Mouse (Mus musculus) heart, adult 11 months (tissue): ENCODE measurements around the gene Aadacl4.
"Not testable (repeated sequence)": the region's sequence is repeated elsewhere in the genome, so short reads cannot be mapped to it uniquely, and the experiment has no call there.

Source experiments
- DNase-seq: peaks from one replicate; pipeline ENCODE4 v3.0.0; 2022

Aadacl4 gene

DNA sequence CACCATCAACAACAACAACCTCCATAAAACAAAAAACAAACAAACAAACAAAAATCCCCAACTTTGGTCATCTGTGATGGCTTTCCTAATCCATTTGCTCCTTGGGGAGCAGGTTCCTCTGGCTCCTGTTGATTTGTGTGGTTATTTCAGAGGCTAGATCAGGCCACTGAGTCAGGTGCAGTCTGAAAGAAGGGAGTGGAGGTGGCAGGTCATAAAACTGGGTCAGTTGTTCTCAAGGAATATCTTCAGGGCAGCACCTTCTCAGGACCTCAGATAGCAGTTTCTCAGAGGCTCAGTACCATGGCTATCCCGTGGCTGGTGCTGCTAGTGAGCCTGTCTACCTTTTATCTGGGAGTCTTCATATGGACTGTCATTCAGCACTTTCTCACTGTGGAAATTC lies at the start of gene Aadacl4:
Aadacl4 (plus strand) TSS at position 301 of the 400 bp plus-strand sequence.
- DNase-seq = no peak

DNA sequence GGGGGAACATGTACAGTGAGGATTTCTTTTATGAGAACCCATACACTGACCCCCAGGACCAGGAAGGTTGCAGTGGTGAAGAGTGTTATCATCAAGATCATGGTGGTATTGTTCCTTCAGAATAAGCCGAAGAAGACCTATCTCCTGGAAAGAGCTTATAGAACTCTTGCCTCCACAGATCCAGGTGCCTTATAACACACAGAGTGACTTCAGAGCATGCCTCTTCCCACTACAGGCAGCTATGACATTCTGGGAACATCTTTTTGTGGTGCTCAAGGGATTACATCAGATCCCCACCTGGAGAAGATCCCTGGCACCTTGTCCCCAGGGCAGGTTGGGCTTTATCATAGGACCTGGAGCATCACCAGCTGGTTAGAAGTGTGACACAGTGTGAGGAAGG lies 48.5 kb upstream of the Aadacl4 start, which contains the start of gene Gm13124:
Gm13124 (minus strand) TSS at position 101 of the 400 bp plus-strand sequence.
- no peak for DNase-seq

DNA sequence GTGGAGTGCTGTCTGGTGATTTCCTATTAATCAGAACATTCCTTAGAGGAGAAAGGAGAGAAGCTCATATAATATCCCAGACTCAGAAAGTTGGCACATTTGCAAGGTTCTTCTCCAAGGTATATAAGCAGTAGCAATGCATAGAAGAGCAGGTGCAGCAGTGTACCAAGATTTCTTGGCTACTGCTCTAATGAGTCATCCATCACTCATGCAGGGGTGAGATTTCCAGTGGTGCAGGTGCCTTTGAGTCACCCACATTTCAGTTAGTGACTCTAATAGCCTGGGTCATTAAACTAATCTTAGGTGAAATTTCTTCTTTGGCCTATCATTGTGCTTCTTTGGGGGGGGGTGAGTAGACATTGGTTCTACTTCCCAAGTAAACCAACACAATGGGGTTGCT lies 45.8 kb upstream of the Aadacl4 start:
- DNase-seq = no peak

DNA sequence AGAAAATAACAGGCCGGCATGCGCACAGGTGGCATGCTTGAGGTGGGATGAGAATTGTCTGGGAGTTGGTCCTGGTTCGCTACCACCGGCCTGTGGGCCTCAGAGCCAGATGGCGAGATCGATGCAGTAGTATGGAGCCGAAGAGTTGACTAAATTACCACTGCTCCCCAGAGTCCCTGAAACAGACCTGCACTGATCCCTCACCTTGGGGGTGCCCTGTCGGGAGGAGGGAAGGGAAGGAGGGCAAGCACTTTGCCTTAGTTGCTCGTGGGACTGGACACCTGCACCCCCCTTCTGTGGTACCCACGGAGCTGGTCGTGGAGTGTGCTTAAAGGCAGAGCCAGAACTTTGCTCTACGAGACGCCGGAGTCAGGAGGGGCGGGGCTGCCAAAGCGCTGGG lies 27.3 kb upstream of the Aadacl4 start:
- not testable (repeated sequence) for DNase-seq

DNA sequence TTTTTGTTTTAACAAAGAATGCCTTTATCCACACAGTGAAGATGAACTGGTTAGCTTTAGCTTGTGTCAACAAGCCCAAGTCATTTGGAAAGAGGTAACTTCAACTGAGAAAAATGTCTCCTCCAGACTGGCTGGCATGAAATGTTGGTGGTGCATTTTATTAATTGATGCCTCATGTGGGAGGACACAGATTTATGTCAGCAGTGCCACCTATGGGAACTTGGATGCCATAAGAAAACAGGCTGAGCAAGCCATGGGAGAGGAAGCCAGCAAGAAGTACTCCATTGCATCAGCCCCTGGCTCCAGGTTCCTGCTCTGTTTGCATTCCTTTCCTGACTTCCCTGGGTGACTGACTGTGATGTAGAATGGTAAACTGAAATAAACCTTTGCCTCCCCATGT lies 20.7 kb upstream of the Aadacl4 start:
- no peak for DNase-seq

DNA sequence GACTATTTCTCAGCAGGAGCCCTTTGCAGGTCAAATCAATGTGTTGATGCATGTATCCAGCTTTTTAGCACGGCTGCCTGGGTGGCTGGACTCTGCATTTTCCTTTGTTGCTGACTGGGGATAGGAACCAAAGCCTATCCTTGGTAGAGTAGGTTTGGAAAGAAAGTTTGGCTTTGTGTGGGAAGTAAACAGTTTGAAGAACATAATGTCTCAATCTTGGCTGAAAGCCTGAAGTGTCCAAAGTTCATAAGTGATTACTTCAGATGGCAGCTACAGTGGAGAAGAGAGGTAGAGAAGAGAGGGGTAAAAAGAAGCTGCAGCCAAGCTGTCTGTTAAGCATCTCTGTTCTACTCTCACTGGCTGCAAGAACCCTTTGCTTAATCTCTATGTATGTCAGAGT lies 1.1 kb downstream of the Aadacl4 start:
- DNase-seq = no peak

DNA sequence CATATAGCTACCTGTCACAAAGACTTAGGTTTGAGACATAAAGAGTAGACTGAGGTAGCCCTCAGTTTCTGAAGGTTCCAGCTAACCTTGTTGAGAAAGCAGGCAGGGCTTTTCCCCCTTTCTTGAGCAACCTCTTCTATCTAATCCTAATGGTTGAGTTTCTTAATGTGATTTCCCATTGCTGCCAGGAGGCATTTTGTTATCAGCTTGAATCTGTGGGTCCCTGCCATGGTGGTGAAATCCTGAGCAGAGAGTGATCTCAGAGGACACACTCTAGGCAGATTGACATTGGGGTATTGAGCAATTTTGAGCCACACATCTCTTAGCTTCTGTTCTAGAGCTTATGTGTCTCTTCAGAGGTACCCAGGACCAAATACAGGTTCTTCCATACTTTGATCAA lies 24.8 kb downstream of the Aadacl4 start:
- DNase-seq = peak; percentile 54
